Mouse (Mus musculus): Measurements from ENCODE around the gene Svip.

The Svip gene

GRCm38 (mm10) chr7:52005511-52006295 lies at the start of gene Svip:
Gene Svip (minus strand): TSS chr7:52006018.
- DNase-seq = peak; percentile 84

DNA sequence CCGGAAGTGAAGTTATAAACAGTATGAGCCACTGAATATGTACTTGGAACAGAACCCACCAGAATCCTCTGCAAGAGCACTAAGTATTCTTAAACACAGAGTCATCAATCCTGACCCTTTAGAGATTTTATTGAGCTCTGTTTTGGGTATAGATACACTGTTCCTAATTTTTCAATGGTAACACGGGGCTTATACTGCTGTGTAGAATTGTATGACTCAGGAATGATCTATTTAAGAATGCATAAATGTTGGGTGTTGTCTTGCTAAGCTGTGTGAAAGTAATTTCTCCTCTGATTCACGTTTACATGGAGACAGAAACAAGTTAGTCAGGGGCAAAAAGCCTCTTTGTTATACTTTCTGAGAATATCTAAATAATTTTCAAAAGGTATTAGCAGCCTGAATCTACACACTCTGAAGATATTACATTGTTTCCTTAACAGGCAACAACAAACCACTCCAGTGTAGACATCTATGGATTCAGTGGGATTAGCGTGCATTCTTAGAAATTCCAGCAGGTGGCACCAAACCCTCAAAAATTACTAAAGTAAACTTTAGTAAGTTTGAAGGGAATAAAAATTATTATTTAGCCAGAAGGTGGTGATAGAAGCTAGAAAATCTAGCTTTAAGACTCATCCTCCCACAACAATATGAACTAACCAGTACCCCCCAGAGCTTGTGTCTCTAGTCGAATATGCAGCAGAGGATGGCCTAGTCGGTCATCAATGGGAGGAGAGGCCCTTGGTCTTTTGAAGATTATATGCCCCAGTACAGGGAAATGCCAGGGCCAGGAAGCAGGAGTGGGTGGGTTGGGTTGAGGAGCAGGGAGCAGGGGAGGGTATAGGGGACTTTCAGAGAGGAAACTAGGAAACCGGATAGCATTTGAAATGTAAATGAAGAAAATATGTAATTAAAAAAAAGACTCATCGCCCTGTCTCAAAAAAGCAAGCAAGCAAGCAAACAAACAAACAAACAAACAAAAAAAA lies 32.1 kb upstream of the Svip start:
- DNase-seq = peak; percentile 13

GRCm38 (mm10) chr7:52024050-52024626 lies 18.3 kb upstream of the Svip start:
- DNase-seq = no peak

DNA sequence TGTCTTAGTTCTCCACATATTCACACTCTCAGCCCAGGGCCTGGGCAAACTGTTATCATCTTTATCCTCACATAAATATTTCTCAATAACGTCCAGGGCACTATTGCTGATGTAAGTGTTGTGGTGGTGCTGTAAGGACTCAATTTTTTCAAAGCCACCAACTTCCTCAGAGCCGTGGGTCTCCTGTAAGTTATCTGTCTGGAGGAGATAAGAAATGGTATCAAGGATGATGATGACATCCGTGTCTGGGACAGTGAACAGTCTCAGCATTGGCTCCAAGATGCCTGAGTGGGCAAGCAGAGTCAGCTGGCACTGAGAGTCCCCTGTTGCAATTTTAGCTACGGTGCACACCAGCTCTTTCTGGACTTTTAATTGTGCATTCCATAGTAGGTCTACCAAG lies 16.2 kb upstream of the Svip start:
- DNase-seq = no peak

DNA sequence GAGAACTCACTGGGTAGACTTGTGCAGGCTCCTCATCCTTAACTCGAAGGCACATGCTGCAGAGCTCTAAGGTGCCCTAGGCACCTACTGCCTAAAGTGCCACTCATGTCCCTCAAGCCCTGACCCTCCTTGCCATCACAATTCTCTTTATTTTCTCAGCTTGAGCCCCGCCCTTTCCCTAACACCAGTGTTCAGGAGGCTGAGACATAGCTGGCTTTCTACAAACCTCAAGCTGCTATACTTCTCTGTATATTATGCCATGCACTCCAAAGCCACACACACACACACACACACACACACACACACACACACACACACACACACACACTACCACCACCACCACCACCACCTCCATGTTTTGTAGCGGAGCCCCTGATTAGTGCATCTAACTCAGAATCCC lies 9.8 kb upstream of the Svip start, which contains the start of gene 1700015G11Rik:
Gene 1700015G11Rik (minus strand): TSS at position 101 of the 400 bp plus-strand sequence.
- DNase-seq = no peak

DNA sequence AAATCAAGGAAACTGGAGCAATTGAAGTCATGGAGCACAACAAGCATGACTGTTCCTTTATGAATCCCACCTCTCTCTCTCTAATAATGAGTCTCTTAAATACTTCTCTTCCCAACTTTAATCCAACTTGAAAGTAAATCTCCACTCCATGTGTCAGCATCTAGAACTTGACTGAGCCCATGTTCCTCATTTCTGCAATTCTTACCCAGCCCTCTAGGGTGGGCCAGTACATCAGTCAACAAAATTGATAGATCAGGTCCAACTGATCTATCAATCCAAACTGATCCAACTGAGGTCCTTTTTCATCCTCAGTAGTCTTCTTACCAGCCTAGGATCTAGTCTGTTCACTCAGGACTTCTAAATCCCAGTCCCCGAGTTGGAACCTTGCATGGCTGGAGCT lies 9.4 kb upstream of the Svip start:
- DNase-seq = no peak

GRCm38 (mm10) chr7:52013457-52013856 lies 7.6 kb upstream of the Svip start:
- DNase-seq = no peak

DNA sequence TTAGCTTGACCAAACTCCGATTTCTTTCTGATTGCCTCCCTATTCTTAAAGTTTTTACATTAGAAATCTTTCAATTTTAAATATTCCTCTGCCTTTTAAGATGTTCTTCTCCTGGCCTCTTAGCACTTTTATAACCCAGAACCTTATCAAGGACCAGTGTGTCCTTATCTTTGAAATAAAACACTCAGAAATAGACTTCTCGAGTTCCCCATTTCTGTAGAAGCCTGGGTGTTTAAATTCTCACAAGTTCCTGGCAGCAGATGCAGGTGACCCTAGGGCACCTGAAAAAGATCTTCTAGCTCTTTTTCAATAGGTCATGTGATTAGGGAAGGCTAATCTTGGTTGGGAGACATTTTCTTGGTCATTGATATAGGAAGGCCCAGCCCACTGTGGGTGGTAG lies 1.3 kb upstream of the Svip start:
- no peak for DNase-seq

- DNase-seq = no peak
Observed at GRCm38 (mm10) chr7:52006296-52006630, 445 bp upstream of the Svip start.

DNA sequence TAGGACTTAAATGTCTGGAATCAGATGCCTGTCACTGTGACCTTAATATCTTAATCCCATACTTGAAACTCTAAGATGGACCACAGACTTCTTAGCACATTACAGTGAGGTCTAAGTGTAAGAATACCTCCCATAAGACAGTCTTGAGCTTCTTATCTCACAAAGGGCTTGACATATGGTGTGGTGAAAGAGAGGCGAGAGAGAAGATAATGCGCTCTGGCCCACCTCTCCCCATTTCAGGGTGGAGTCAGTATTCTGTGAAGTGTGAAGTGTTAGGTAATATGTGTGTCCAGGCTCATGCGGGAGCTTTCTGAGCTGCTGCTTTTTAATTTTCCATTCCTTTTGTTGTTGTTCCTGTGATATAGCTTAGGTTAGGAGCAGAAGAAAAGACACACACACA lies 14.8 kb downstream of the Svip start:
- no peak for DNase-seq

DNA sequence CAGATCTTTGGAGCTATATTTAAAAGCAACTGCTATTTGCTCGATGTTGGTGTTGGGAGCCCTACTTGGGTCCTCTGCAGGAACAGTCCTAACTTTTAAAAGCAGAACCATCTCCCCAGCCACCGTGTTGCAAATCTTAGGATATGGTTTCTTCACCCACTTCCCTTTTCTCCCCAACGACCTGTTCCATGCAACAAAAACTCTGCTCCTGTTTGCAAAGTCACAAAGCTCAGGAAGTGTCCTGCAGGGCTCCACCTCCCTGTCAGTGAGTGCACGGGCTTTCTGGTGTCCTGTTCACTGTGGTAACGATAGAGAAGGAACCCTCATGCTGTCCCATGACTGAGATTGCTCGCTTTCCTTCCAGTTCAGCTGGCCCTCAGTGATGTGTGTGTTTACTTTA lies 18.9 kb downstream of the Svip start:
- DNase-seq = no peak

- DNase-seq = no peak
Observed at GRCm38 (mm10) chr7:51985763-51986162, 20.1 kb downstream of the Svip start.

DNA sequence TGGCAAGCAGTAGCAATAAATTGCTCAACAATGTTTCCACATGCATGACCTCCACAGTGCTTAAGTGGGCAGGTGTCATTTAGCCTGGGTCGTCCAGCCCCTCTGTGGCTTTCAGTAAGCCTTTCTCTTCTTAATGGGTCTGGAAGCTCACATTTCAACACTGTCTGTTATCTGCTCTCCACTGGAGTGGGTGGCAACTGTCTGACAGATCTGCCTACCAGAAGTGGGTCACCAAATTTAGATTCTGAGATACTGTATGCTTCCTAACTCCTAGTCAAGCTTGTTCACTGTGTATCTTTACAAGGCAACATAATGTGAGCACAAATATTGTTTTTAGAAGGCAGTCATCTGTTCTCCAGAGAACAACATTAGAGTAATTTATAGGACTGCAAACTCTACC lies 23.5 kb downstream of the Svip start:
- no peak for DNase-seq

- DNase-seq = peak; percentile 4
Observed at GRCm38 (mm10) chr7:51979271-51979670, 26.5 kb downstream of the Svip start.

DNA sequence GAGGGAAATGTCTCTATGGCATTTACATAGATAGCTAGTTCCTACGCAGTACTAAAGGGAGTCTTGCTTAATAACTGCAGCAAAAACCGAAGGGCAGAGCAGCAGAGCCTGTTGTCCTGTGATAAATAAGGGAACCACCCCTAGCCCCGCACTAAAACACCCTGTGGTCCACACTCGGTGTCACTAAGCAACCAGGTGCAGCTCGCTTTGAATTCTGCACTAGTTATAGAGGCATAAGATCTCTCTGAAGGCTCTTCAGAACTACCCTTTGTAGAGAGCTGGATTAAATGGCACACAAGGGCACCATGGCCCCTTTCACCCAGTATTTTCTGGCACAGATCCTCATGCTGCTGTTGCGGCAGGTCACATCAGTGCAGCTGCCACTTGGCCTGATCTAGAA lies 30.6 kb downstream of the Svip start:
- no peak for DNase-seq

GRCm38 (mm10) chr7:51973526-51973925 lies 32.3 kb downstream of the Svip start:
- DNase-seq = no peak

DNA sequence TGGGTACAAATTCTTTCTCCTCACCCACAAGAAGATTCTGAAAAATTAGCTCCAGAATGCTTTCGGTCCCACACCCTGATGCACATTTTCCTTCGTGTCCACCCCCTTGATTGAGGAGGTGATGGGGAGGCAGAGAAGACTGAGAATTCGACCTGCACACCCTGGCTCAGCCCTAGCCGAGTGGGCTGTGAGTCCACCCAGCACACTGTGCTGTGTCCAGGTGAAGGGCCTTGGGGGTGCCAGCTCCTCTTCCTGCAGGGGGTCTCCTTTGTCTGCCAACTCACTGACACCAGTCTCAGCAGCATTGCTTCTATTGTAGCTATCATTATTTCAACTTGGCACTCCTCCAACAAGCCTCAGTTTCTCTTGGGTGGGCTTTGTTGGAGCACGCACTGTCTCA lies 32.7 kb downstream of the Svip start:
- no peak for DNase-seq

DNA sequence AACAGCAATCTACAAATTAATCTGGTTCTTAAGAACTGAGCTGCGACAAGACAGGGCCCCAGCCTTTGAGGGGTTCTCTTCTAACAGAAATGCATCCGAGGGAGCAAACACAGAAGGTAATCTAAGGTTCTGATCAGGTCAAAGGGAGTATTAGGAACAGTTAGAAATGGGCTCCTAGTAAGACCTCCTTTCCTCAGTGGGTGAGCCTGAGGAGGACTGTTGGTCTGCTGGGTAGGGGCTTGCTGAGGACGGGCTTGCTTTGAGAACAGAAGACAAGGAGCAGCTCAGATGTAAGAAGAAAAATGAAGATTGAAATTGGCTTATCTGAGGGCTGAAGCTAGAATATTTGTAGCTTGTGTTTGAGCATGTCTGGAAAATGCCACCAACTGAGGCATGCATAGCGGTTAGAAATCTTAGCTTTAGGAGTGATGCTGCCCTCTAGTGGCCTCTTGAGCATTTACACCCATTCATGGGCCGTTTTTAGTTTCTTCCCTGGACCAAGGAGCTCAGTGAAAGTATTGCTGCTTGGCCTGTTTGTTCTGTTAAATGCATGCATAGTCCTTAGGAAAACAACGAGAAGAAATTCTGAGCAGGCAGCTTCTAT lies 33.5 kb downstream of the Svip start:
- peak; percentile 44 for DNase-seq

DNA sequence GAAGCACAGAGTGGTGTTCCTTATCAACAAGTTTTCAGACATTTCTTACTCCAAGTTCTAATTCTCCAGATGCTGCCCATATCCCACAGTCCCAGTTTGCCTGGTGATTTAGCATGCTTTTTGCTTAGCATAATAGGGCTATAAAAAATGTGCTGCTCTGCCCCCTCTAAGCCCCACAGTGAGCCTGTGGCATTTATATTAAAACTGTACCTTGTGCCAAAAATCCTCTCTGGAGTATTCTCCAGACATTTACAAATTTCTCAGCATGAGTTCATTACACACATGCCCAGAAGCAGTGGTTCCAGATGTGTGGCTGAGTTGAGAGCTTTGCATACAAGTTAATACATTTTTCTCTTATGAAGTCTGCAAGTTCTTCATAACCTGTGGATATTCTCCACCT lies 36.4 kb downstream of the Svip start:
- no peak for DNase-seq

DNA sequence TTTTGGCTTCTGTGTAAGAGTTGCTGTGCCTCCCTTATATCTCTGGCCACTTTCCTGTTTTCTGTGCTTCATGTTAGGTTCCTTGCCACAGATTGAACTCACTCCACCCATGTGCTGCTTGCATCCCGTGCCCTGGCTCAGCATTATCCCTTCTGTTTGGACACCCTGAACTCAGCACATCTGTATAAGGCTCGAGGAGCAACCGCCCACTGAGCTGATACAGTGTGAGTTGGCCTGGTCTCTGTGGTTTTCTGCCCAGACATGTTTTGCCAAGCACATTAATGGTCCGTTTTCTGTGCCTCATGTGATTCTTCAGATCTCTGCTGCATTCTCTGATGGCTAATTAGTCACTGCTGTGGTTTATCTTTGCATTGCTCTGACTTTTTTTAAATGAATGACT lies 38.2 kb downstream of the Svip start:
- no peak for DNase-seq

GRCm38 (mm10) chr7:51964681-51965080 lies 41.1 kb downstream of the Svip start:
- no peak for DNase-seq

DNA sequence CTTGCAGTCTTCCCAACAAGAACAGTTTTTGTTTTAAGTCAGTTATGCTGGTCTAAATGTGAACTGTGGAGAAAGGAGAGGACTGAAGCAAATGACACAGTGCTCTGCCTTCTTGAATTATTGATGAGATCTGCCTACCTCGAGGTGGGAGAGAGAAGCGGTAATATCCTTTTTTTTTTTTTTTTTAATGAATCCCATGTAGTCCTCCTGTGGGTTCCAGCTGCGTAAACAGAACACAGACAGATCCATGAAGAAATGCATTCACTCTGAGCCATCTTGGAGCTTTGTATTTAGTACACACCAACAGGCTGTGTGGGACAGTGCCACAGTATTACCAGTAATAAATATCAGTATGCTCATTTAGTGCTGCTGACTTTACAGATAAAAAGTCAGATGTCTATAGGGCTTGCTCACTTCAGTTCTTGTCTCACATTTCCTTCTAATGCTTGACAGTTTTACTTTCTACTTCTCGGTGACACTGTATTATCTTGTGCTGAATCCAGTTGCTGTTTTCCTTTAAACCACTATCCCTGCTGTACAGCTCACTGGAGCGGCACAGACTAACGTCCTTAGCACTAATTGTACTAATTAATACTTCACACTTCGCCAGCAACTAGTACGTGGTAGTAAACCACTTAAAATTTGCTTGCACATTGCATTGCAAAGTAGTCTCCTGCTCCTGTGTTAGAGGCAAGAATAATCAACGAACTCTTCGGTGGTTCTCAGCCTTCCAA lies 43.4 kb downstream of the Svip start:
- DNase-seq = no peak
